Mouse (Mus musculus) small intestine, adult 2 months (tissue): ENCODE data around the gene Tspyl1.

Experiments
- CTCF ChIP-seq: fragments of 200-500 bp; IDR thresholded peaks from 2 replicates; pipeline ENCODE4 v1.5.1; 2012; ENCODE audit warnings: low read depth, mild to moderate bottlenecking, control low read depth, inconsistent platforms, low read length, moderate library complexity, mixed read lengths; ENCODE audit not compliant: insufficient replicate concordance, insufficient read length; ENCODE audit errors: extremely low read depth
- POLR2A ChIP-seq: fragments of 200-500 bp; IDR thresholded peaks from 2 replicates; pipeline ENCODE4 v1.6.1; 2012; ENCODE audit warnings: low read depth, mild to moderate bottlenecking, control low read depth, inconsistent platforms, low read length, moderate library complexity

GRCm38 (mm10) chr10:34282420-34283238 is 639 bp downstream of the Tspyl1 start:
- no peak for TF ChIP-seq POLR2A
- TF ChIP-seq CTCF = no peak
